8 mouse cellular contexts compared by ENCODE assay signal in the genomic region with DNA sequence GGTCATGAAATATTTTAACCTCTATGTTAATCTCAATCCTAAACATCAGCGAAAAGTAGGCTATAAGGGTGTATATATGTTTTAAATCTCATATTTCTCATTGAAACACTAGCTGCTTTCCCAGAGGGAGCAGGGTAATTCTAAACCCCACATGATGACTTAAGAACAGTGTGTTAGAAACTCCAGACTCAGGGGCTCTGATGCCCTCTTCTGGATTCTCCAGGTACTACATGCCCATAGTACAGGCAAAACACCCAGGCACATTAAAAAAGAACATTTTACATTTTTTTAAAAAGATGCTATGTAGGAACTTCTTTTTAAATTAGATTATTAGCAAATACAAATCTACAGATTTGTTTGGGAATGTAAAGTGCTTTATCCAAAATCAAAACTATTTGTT. TPM values are rescaled to one million over a fixed set of nuclear protein-coding genes. Genes with fewer than 3 reads are reported as not detected.
DNase-seq lines count a peak whose midpoint lies in the region; ATAC-seq and TF ChIP-seq lines count a peak whose summit lies in the region.

No protein-coding gene starts in this region.

- H3K27ac ChIP-seq in bone marrow, adult 2 months (ENCODE audit: control insufficient read depth, insufficient read depth, low read depth, low read length, poor library complexity): no peak overlapping the region
- no peak overlapping the region for H3K27ac ChIP-seq in liver, embryonic 12.5 days

- no peak for ATAC-seq in liver, embryonic 12.5 days
- ATAC-seq in inflammation-experienced regulatory T-cells, adult 6 months: no peak

- WGBS in bone marrow, adult 2 months: 34% methylated on average over 1 of the region's 1 CpGs
- 18% methylated on average over 1 of the region's 1 CpGs for WGBS in liver, embryonic 12.5 days (ENCODE audit: insufficient replicate concordance)

- H3K9ac ChIP-seq in liver, embryonic 12.5 days: no peak overlapping the region; the same call in 1 of the 2 replicates

- H3K27me3 ChIP-seq in liver, embryonic 12.5 days (replicated peaks): no peaks in the 10 kb centered on the region

- peak overlapping the region; percentile 77 for H3K4me2 ChIP-seq in liver, embryonic 12.5 days

- no peak overlapping the region for H3K4me3 ChIP-seq in bone marrow, adult 2 months (replicated peaks; ENCODE audit: control insufficient read depth, low read depth, low read length)
- no peak overlapping the region; the same call in 1 of the 2 replicates for H3K4me3 ChIP-seq in liver, embryonic 12.5 days

- no peaks in the 10 kb centered on the region; the same call in 1 of the 2 replicates for H3K4me1 ChIP-seq in bone marrow, adult 2 months (ENCODE audit: control insufficient read depth, insufficient read depth, low read length)
- peaks cover 37% of the 10 kb centered on the region for H3K4me1 ChIP-seq in liver, embryonic 12.5 days

- no peaks in the 10 kb centered on the region for H3K9me3 ChIP-seq in liver, embryonic 12.5 days (replicated peaks)

- no peak for TF ChIP-seq POLR2A in bone marrow, adult 2 months (IDR thresholded peaks at IDR 0.05; ENCODE audit: borderline replicate concordance, control insufficient read depth, low read depth, low read length)

- peak; percentile 60 for DNase-seq in urinary bladder, postnatal 25 days (ENCODE audit: low spot score)
- DNase-seq in urinary bladder, postnatal 10 days (ENCODE audit: low spot score): no peak
- peak; percentile 62 for DNase-seq in fibroblast of lung, adult 2 months (ENCODE audit: low read depth)
- peak; percentile 86 for DNase-seq in kidney, adult 9 months
- peak; percentile 80 to 83 for DNase-seq in right cerebral cortex, adult 2 months (ENCODE audit: low spot score in 2 of 2)

- H3K36me3 ChIP-seq in liver, embryonic 12.5 days: peaks cover 43% of the 10 kb centered on the region

- TF ChIP-seq CTCF in bone marrow, adult 2 months (IDR thresholded peaks at IDR 0.05; ENCODE audit: control insufficient read depth, insufficient read depth, low read length): 0 out of 2 replicates have a peak, but pooled peaks have one; percentile 4

RNA-seq across cellular contexts. Expression of a gene that starts 3.4 kb away (rescaled TPM):
- 27.6 and 35.6 TPM in 2 replicates for polyA plus RNA-seq in bone marrow, adult 2 months (2011; ENCODE audit: insufficient read depth, insufficient read length, low replicate concordance, missing spikeins)
- polyA plus RNA-seq in liver, embryonic 12.5 days (2016; fragmentation: Nextera tagmentation; extraction: Ambion mirVana): 50.8 and 53.0 TPM in 2 replicates
- 1 to 10 TPM; 2.5 to 5.9 (median 3.0) TPM for polyA plus RNA-seq in inflammation-experienced regulatory T-cells, adult 6 months (2017; shearing (Covaris generic))

RNA-seq across cellular contexts. Expression of a gene that starts 33.4 kb away (rescaled TPM):
- not detected in 2 replicates for polyA plus RNA-seq in bone marrow, adult 2 months (2011; ENCODE audit: insufficient read depth, insufficient read length, low replicate concordance, missing spikeins)
- 0.05 TPM in 1 of 2 replicates, not detected in the other for polyA plus RNA-seq in liver, embryonic 12.5 days (2016; fragmentation: Nextera tagmentation; extraction: Ambion mirVana)
- under 1 TPM; 0.23 to 0.51 (median 0.46) TPM for polyA plus RNA-seq in inflammation-experienced regulatory T-cells, adult 6 months (2017; shearing (Covaris generic))

RNA-seq across cellular contexts. Expression of a gene that starts 45.8 kb away (rescaled TPM):
- 7.8 and 9.8 TPM in 2 replicates for polyA plus RNA-seq in bone marrow, adult 2 months (2011; ENCODE audit: insufficient read depth, insufficient read length, low replicate concordance, missing spikeins)
- 45.4 and 46.8 TPM in 2 replicates for polyA plus RNA-seq in liver, embryonic 12.5 days (2016; fragmentation: Nextera tagmentation; extraction: Ambion mirVana)
- polyA plus RNA-seq in inflammation-experienced regulatory T-cells, adult 6 months (2017; shearing (Covaris generic)): 1 to 10 TPM; 3.2 to 5.2 (median 3.8) TPM
